Mouse (Mus musculus): ENCODE data around the gene Atxn7l2. TPM values are rescaled to one million over a fixed set of nuclear protein-coding genes. Genes with fewer than 3 reads are reported as not detected.
A peak's percentile ranks its signal among the peaks of the same experiment; 100 is the strongest.

The Atxn7l2 gene
- total RNA-seq, 1 experiment from 2014 or later: 15.1 TPM

DNA sequence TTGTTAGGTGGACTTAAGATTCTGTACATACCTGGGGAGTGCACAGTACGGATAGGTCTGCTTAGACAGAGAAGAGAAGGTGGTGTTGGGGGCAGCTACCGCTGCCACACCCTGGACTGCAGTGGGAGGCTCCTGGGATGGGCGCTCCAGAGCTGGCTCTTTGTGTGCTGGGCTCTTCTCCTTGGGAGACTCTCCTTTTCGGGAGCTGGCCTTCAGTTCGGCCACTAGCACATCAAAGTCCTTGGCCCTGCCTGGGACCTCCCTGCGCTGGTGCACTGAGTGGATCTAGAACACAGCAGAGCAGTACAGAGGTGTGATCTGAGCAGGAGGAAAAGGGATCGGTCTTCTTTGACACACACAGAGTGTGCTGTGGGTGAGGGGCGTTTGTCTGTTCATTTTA lies 5.1 kb downstream of the Atxn7l2 start:
- DNase-seq: no peak

DNA sequence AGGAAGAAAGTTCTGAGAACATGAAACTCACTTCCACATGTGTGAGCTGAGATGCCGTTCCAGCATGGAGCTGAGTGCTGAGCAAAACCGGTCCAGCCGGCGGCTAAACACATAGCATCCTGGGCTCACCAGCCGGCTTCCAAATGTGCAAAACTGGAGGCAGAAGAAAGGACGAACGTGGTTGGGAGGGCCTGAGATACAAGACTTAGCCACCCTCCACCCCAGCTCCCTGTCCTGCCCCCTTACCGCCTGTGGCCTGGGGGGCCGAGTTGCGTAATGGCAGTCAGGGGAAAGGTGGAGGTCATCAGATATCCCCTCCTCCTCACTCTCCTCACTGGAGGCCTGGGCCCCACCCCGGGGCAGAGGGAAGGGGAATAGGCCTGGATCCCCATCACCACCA lies 6.3 kb downstream of the Atxn7l2 start:
- DNase-seq: no peak

DNA sequence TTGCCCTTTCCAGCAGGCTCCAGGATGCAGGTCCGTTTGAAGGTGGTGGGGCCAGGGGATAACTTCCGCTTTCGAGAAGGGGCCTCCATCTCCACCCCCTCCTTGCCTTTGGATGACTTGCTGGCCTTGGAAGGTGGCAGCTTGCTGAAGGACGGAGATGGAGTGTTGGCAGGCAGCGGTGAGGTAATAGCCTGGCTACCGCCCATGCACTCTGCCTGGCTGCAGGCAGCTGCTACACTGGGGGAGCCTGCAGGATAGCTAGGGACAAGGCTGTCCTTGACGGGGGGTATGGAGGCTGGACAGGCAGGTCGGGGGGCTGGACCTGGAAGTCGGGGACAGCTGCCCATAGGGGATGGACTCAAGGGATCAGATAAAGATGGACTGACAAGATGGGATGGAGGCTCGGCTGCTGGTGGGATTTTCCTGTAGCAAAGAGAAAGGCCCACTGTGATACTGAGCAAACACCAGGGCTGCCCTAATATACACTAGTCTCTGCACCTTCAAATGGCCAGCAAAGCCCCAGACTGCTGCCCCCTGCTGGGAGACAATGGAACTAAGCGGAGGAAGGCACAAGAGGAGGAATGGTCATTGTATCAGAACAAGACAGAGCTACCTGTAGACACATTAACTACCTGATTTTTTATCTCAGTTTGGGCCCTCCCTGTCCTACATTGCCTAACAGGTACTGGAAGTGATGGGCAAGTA lies 7.0 kb downstream of the Atxn7l2 start:
- peak; percentile 77 for DNase-seq

DNA sequence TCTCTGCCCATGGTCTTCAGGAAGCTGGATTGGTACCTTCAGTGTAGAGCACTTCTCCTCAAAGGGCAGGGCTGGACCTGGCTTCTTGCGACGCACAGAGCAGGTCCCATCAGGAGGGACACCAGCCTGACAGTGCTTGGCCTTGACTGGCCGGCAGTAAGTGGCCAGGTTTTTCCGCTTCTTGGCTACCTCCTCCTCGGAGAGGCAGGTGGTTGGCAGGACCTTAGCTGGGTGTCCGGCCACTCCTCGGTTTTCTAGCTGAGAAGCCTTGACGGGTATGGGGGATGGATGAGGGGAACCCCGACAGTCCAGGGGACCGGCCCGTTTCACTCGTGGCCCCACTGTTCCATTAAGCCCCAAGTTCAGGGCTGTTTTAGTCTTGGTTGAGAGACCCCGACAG lies 7.5 kb downstream of the Atxn7l2 start:
- no peak for DNase-seq

DNA sequence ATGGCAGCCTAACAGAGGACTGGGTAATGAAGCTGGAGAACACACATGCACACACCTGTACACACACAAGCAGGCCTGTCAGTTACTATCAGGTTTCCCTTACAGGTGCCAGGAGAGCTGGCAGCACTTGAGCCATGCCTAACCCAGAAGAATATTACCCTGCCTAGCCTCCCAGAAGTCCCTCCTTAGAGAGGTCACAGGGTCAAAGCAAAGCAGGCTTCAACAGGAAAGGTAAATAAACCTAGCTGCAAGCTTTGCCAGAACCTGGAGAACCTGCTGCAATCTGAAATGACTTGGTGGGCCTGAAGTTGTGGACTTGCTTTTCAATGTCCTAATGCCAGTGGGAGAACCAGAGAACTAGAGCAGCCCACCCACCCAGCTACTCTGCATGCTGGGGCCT lies 8.2 kb downstream of the Atxn7l2 start:
- DNase-seq: no peak

DNA sequence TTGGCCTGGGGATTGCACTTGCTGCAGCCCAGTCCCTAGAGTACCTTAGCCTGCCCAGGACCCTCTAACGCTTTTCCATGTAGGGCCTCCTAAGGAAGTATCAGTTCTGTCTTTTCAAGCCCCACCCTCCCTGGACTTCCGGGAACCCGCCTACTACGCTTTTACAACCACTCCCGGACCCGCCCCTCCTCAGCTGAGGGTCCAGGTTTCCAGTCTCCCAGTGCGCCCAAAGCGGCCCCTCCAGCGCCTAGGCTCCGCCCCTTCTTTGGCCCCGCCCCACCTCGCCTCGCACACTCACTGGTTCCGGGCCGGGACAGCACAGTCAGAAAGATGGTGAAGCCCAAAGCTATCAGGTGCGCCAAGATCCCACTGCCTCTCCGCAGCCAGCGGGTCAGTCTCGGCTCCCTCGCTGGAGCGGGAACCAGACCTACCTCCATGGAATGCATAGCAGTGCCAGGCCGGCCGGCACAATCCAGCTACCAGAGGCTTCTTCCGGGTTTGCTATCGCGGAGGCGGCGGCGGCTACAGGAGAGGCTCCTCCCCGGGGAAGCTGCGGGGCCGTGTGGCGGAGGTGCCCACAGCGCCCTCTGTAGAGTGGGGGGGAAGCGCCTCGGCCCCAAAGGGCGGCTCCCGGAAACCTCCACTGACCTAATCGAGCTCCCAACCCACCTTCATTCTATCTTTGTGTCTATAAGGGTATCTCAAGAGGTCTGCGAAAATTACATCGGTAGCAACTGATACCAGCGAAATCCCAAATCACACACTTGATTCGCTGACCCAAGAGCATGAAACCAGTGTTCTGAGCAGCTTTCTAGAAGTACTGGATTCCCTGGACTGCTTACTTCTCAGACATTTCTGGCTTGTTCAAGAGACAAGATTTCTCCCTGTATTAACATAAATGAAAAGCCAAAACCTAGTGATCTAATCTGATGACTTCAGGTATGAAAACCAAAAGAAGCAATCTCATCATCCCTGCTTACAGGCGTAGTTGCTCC lies 10.1 kb downstream of the Atxn7l2 start, which contains the start of gene Cyb561d1:
TSS of gene Cyb561d1 (minus strand) at position 884 of the 995 bp plus-strand sequence.
- DNase-seq: peak; percentile 93

DNA sequence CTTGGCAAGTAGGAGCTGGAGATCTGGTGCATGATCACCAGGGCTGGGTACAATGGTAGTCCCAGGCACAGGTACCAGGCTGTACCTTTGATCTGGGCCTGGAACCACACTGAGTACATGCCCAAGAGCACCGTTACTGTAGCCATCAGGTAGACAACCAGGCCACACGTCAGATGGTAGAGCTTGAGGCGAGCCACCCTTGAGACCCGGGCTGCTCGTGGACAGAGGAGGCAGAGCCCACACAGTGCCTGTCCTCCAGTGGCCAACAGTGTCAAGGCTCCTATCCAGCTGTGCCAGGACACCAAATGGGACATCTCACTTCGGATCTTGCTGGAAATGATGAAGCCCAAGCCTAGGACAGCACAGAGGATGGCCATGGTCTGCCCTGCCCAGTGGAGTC lies 11.5 kb downstream of the Atxn7l2 start:
- no peak for DNase-seq

DNA sequence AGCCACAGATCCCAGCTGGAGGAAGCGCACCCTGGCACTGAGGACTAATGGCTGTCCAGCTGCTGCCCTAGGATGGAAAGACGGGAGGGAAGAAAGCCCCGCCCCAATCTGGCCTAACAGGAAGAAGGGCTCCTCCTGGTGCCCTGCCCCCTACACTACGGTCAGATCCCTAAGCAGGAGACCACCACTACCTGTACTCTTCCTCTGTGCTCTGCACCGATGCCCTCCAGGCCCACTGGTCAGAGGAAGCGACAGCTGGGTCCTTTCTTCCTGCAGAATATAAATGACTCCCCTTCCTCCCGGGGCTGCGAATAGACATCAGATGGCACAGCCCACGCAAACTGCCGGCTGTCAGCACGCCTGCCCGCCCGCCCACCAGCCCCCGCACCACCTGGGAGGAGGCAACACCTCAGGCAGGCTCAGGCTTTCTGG lies 13.7 kb downstream of the Atxn7l2 start:
- no peak for DNase-seq

DNA sequence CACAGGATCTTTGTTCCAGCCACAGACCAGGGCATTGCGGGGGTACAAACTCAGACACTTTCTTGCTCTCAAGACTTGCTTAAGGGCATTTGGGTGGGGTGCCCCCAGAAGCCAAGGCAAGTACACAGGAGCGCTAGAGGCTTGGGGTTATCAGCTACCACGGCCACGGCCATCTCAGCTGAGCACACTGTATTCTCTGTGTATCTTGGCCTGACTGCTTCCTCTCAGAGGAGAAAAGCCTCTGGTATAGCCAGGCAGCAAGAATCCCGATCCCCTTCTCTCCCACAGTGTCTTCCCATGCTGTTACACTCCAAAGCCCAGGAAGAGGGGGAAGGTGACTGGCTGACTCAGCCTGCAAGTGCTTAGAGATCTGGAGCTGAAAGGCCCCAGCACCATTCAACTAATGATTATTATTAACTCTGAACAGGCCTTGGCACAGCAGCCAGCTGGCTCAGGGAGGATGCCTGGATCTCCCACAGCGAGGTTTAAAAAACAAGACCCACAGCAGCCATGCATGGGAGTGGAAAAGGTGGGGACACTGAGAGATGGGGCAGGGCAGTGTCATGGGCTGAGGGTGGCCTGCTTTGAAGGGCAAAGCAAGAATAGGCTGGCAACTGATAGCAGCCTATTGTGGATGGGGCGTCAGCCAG lies 14.7 kb downstream of the Atxn7l2 start:
- DNase-seq: no peak

DNA sequence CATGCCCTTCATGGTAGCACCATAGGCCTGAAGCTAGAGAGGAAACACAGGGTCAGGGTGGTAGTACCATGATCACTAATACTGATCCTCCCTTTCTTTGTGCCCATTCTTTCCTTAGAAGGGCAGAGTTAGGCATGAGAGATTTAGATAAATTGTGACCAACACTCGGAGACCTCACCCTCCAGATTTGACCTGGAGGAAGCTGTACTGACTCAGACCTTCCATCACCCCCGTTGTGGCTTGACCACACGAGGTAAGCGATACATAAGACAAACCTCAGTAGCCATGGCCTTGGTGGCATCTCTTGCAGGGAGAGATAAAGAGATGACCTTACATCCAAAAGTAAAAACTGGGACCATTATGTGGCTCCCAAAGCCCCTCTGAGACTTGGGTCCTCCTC lies 15.4 kb downstream of the Atxn7l2 start:
- no peak for DNase-seq

DNA sequence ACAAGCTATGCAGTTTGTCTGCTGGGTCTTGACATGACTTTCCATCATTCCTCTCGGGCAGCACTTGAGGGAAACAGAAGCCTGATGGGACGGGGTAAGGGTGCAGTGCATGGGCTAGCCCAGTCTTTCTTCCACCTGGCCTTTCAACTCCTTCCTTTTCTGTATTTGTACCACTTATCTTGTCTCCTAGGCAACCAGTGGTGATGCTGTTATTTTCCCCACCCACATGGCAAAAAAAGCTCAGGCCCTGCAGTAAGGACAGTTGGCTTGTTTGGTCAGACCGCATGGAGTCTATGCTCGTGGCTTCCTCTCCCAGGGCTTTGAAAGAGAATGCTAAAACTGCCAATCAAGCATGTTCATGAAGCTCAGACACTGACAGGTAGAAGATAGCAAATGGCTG lies 17.0 kb downstream of the Atxn7l2 start:
- DNase-seq: no peak

DNA sequence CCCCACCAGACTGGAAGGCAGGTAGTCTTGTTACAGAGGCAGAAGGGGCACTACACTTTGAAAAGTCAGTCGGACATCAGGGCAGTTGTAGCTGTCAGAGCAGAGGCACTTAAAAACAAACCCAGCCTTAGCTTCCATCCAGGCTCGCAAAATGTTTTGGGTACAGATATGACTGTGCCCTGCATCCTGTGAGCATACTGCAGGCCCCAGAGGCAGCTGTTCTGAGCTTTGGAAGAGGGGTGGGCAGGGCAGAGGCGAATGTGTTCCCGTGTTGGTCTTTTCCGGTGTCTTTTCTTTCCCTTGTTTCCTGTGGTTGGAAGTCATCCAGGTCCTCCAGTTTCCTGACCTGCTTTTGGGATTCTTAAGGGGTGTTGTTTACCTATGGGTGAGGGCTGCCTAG lies 20.8 kb downstream of the Atxn7l2 start:
- no peak for DNase-seq

DNA sequence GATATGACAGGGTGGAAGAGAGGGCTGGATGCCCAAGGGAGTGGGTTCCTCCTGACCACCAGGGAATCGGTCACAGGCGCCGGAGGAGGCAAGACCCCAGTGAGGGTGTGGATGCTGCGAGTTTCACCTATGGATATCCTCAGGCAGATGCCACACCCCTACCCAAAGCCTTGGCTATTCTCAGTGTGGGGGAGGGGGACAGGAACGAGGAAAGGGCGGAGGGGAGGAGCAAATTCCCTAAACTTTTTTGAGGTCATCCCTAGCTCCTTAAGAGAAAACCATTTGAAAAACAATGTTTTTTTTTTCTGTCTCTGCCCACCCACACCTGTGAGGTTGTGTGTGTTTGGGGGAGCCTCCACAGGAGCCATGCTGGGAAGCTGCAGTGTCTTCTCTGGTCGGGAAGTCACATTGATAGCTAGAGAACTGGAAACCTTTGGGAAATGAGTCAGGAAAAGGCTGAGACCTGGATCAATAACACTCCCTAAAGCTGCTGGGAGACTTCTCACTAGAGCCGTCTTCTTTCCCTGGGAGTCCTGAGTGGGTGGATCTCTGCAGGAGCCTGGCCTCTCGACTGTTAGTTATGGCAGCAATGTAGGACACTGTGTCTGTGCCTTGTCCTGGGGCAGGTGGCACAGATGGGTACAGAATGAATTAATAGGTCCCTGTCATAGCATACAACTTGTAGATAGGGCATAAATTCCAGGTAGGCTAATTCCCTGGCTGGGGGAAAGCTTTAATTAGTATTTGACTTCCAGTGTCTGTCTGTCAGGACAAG lies 21.8 kb downstream of the Atxn7l2 start:
- DNase-seq: no peak

DNA sequence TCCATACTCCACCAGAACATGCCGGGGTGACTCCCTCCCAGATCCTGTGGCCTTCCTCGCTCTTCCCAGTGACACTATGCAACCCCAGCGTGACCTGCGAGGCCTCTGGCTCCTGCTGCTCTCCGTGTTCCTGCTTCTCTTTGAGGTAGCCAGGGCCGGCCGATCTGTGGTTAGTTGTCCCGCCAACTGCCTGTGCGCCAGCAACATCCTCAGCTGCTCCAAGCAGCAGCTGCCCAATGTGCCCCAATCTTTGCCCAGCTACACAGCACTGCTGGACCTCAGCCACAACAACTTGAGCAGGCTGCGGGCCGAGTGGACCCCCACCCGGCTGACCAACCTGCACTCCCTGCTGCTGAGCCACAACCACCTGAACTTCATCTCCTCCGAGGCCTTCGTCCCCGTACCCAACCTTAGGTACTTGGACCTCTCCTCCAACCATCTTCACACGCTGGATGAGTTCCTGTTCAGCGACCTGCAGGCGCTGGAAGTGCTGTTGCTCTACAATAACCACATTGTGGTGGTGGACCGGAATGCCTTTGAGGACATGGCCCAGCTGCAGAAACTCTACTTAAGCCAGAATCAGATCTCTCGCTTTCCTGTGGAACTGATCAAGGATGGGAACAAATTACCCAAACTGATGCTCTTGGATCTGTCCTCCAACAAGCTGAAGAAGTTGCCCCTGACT lies 23.5 kb downstream of the Atxn7l2 start:
- no peak for DNase-seq

DNA sequence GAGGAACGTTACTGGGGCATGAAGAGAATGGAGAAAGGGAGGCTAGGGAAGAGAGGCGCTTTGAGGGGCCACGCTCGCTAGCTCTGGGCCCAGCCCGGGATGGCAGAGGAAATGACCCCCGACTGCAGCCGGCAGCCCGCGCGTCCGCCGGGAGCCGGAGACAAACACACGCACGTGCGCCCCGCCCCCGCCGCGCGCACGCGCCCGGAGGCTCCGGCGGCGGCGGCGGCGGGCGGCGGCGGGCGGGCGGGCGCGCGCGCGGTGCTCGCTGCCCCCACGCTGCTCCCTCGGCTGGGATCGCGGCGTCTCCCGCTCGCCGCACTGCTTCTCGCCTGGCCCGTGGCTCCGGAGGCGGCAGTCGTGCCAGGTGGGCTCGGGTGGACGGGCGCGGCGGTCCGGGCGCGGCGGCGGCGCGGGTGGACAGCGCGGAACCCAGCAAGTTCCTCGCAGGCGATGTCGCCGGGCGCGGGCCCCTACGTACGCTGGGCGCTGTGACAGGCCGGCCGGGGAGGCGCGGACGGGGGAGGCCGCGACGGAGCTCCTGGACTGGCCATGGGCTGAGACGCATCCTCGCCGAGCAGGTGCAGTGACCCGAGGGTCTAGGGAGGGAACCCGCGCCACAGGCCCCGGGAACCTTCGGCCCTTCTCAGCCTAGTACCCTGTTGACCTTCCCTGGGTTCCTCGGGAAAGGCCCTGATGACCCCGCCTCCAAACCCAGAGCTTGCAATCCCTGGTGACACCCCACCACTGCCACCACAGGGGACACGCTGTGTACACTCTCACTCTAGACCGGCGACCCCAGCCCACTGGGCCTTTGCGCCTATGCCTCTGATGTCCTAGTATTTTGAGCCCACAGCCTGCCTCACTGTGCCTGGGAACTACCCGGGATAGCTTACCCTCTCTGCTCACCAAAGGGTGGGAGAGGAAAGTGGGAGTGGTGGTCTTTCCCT lies 24.4 kb downstream of the Atxn7l2 start, which contains the start of gene Amigo1:
TSS of gene Amigo1 (plus strand) at position 238 of the 950 bp plus-strand sequence.
- peak; percentile 70 for DNase-seq

DNA sequence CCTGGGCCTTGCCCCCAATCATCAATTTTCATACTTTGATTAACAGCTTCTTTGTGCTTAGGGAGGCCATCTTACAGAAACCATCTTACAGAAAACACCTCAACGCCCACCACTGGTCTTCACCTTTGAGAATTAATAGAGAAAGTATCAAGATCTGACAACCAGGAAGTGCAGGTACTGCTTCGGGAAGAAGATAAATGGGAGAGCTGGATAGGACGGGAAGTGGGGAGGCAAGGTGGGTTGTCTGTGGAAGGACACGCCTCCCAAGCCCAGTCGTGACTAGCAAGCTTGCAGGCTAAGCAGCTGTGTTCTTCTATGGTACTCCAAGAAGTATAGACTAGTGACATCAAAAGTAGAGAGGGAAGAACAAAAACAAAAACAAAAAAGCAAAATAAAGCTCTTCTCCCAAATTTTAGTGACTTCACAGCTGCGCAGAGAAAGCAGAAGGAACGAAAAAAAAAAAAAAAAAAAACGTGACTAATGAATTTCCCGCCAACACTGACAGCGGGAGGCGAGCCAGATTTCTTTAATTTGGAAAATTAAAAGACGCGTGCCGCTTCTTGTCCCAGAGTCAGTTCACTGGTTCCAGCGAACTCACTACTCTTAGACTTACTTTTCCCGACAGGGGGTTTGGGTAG lies 25.2 kb downstream of the Atxn7l2 start:
- no peak for DNase-seq

DNA sequence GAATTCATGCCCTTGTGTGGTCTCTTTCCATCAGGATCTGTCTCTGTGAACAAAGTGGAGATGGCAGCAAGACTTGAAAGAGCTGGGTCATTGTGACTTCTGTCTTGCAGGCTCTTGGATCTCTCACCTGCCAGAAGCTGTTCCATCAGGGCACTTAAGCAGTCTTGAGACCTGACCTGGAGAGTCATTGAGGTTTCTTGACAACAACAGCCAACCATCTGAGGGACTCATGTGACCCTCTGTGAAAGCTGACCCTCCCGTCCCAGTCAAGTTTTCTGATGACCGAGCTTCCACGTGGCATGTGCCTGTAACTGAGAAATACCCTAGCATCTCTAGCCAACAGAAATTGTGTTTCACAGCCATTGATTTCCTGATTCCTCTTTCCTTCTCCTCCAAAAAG lies 26.0 kb downstream of the Atxn7l2 start:
- DNase-seq: no peak

DNA sequence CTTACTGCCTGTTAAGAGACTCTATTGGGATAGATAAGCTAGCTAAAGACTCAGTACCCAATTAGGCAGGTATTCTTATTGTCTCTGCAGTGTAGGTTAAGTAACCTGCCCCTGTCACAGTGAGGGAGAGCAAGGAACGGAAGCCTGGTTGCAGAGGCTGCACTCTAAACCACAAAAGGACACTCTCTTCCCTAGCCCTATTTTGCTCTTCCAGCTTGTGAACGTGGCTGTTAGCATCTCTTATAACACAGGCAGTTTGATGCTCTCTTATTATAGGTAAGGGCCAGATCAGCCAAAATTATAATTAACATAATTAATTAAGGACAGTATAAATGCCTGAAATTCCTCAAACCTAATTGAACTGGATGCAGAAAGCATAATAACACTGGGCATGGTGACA lies 30.2 kb downstream of the Atxn7l2 start:
- DNase-seq: no peak

Measured in adrenal gland, postnatal 25 days (tissue).